Mouse (Mus musculus) adrenal gland, postnatal 4 days (tissue): Measurements from ENCODE around the gene Mpnd. TPM values are rescaled to one million over a fixed set of nuclear protein-coding genes. Genes with fewer than 3 reads are reported as not detected.
A peak's percentile ranks its signal among the peaks of the same experiment; 100 is the strongest.

Experiments used
- DNase-seq, 2 experiments: peaks; one replicate each; pipeline ENCODE4 v3.0.0; 2021 to 2022; ENCODE audit warnings: low spot score in 2 of 2, mixed read lengths in 2 of 2
- total RNA-seq, 2 experiments: library from RNA; stranded (reverse); gene quantifications; 2 replicates each; pipeline ENCODE4 v1.2.3; 2021

The Mpnd gene
- total RNA-seq, 2 experiments from 2014 or later: 91.6 to 91.9 TPM

- no peak for DNase-seq
Observed at GRCm38 (mm10) chr17:55977301-55977700, 28.2 kb upstream of the Mpnd start.

- no peak for DNase-seq
Observed at GRCm38 (mm10) chr17:55986030-55986961, 19.2 kb upstream of the Mpnd start, which contains the start of gene Fsd1. Gene Fsd1, plus strand, starts transcription at chr17:55986509.

- no peak for DNase-seq
Observed at GRCm38 (mm10) chr17:55990278-55990898, 15.1 kb upstream of the Mpnd start.

GRCm38 (mm10) chr17:55996007-55996406 is 9.5 kb upstream of the Mpnd start:
- no peak for DNase-seq

- DNase-seq: no peak
Observed at GRCm38 (mm10) chr17:55999794-56000499, 5.6 kb upstream of the Mpnd start.

GRCm38 (mm10) chr17:56003000-56003399 is 2.5 kb upstream of the Mpnd start:
- DNase-seq: no peak

GRCm38 (mm10) chr17:56006956-56007355 is 1.4 kb downstream of the Mpnd start:
- DNase-seq: no peak

- no peak for DNase-seq
Observed at GRCm38 (mm10) chr17:56007444-56008355, 2.2 kb downstream of the Mpnd start.

- peak; percentile 84 to 90 for DNase-seq
Observed at GRCm38 (mm10) chr17:56008356-56009087, 3.0 kb downstream of the Mpnd start.

GRCm38 (mm10) chr17:56009088-56009961 is 3.8 kb downstream of the Mpnd start:
- peak; percentile 84 to 85 for DNase-seq

GRCm38 (mm10) chr17:56009962-56010240 is 4.4 kb downstream of the Mpnd start:
- no peak for DNase-seq

- DNase-seq: no peak
Observed at GRCm38 (mm10) chr17:56010255-56010654, 4.7 kb downstream of the Mpnd start.

GRCm38 (mm10) chr17:56010681-56011080 is 5.2 kb downstream of the Mpnd start:
- DNase-seq: peak; percentile 71 to 72

- DNase-seq: no peak
Observed at GRCm38 (mm10) chr17:56011441-56011840, 5.9 kb downstream of the Mpnd start.

GRCm38 (mm10) chr17:56015293-56015692 is 9.8 kb downstream of the Mpnd start:
- no peak for DNase-seq

GRCm38 (mm10) chr17:56016382-56016781 is 10.9 kb downstream of the Mpnd start:
- no peak for DNase-seq

- no peak for DNase-seq
Observed at GRCm38 (mm10) chr17:56016793-56017785, 11.6 kb downstream of the Mpnd start.

GRCm38 (mm10) chr17:56017848-56018247 is 12.3 kb downstream of the Mpnd start:
- no peak for DNase-seq
